Mouse (Mus musculus) lung, embryonic 14.5 days (tissue): ENCODE results near the gene Nab2. TPM values are rescaled to one million over a fixed set of nuclear protein-coding genes. Genes with fewer than 3 reads are reported as not detected.

ENCODE experiments used
- ATAC-seq: fragments of 200-750 bp; cut with Nextera tagmentation; 2 replicates; pipeline ENCODE4 v1.8.0; 2017; ENCODE audit warnings: mild to moderate bottlenecking, moderate TSS enrichment, moderate library complexity; ENCODE audit not compliant: insufficient read depth
- DNase-seq: peaks from one replicate; pipeline ENCODE4 v3.0.0-alpha.2; 2015
- H3K27ac ChIP-seq: fragments of 300-500 bp; sonication (generic); 2 replicates; pipeline ENCODE4 v1.5.1; 2014; ENCODE audit warnings: low read depth, mild to moderate bottlenecking, moderate library complexity
- H3K27me3 ChIP-seq: fragments of 300-500 bp; sonication (generic); 2 replicates; pipeline ENCODE4 v1.6.1; 2014; ENCODE audit warnings: low read length, control low read depth; ENCODE audit not compliant: insufficient read depth
- H3K36me3 ChIP-seq: fragments of 300-500 bp; sonication (generic); 2 replicates; pipeline ENCODE4 v1.6.1; 2014; ENCODE audit warnings: control low read depth; ENCODE audit not compliant: insufficient read depth
- H3K4me1 ChIP-seq: fragments of 300-500 bp; sonication (generic); 2 replicates; pipeline ENCODE4 v1.6.1; 2014; ENCODE audit warnings: antibody characterized with exemption, control low read depth; ENCODE audit not compliant: insufficient read depth
- H3K4me2 ChIP-seq: fragments of 300-500 bp; sonication (generic); 2 replicates; pipeline ENCODE4 v1.6.1; 2014; ENCODE audit warnings: mild to moderate bottlenecking
- H3K4me3 ChIP-seq: fragments of 300-500 bp; sonication (generic); 2 replicates; pipeline ENCODE4 v1.5.1; 2014; ENCODE audit warnings: low read depth, low read length
- H3K9ac ChIP-seq: fragments of 300-500 bp; sonication (generic); 2 replicates; pipeline ENCODE4 v1.6.1; 2014
- H3K9me3 ChIP-seq: fragments of 300-500 bp; sonication (generic); 2 replicates; pipeline ENCODE4 v1.6.1; 2016; ENCODE audit warnings: low read depth, low read length, control low read depth
- CTCF ChIP-seq: IDR thresholded peaks from 2 replicates; pipeline ENCODE4 v1.5.1; 2016; ENCODE audit warnings: antibody characterized with exemption, low read depth
- WGBS: fragments of 180-500 bp; shearing (Covaris S2); extraction: QIAGEN DNeasy Blood & Tissue Kit; methylation state at CpG from one replicate; pipeline ENCODE4 v1.1.7; 2014; 5-methylcytosine and 5-hydroxymethylcytosine counted together
- polyA plus RNA-seq: library from polyadenylated mRNA; unstranded; fragments of >200 nt; fragmentation: Nextera tagmentation; extraction: Ambion mirVana; gene quantifications from 2 replicates; pipeline ENCODE4 v1.2.1, GENCODE M21; 2014

Gene Nab2
- polyA plus RNA-seq, 1 experiment from 2014 or later, result 13.5 TPM

DNA sequence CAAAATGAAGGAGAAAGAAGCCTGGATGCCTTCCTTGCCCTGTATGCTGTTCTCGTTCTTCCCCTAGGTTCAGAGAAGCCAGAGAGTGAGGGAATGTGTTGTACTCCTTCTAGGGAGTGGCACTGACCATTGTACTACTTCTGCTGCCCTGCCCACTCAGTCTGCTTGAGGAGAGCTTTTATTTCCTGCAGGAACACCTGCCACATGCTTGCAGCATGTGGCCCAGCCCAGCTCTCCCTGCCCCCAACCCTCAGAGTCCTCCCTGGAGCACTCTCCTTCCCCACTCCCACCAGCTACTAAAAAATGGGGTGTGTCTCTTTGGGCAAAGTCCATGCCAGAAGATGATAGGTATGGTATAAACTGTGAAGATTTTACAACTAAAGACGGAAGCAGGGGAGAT is 35.9 kb upstream of the Nab2 start:
- ATAC-seq, result no peak
- H3K9ac ChIP-seq, result no peak overlapping the region
- DNase-seq, result no peak
- H3K4me1 ChIP-seq, result no peaks in the 10 kb centered on the region
- no peak for TF ChIP-seq CTCF
- H3K36me3 ChIP-seq, result no peaks in the 10 kb centered on the region; the same call in 1 of the 2 replicates
- no peak overlapping the region for H3K4me3 ChIP-seq
- 45% methylated on average over 2 of the region's 2 CpGs for WGBS
- H3K9me3 ChIP-seq, result no peaks in the 10 kb centered on the region
- H3K27me3 ChIP-seq, result no peaks in the 10 kb centered on the region
- H3K27ac ChIP-seq, result no peak overlapping the region
- H3K4me2 ChIP-seq, result no peak overlapping the region

GRCm38 (mm10) chr10:127703299-127703698 is 34.9 kb upstream of the Nab2 start:
- DNase-seq (peak; percentile 67), ATAC-seq (no peak)
- H3K27me3 ChIP-seq, result no peaks in the 10 kb centered on the region
- 40% methylated on average over 4 of the region's 4 CpGs for WGBS
- no peak for TF ChIP-seq CTCF
- H3K9me3 ChIP-seq, result no peaks in the 10 kb centered on the region
- H3K4me2 ChIP-seq, result no peak overlapping the region
- no peak overlapping the region for H3K4me3 ChIP-seq
- H3K36me3 ChIP-seq, result peaks cover 9% of the 10 kb centered on the region
- H3K4me1 ChIP-seq, result no peaks in the 10 kb centered on the region
- H3K9ac ChIP-seq, result no peak overlapping the region
- no peak overlapping the region for H3K27ac ChIP-seq

DNA sequence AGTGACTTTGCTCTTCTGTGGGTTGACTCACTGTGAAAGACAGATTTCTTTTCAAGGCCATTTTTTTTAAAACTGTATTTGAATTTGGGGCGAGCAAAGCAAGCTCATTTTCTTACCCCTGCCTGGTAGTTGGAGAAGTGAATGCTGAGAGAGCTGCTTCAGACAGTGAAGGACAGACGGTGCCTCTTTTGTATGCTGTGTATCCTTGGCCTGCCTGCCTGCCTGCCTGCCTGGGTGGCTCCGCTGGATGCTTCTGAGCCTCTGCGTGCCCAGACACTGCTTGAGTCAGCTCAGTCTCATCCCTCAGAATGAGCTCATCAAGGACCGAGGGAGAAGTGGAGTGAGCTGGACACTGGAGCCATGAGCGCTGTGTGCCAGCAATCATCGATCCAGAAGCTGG is 30.6 kb upstream of the Nab2 start:
- Histone ChIP-seq H3K4me3 (no peak overlapping the region), H3K27me3 (no peaks in the 10 kb centered on the region), H3K27ac (no peak overlapping the region), H3K4me2 (no peak overlapping the region), H3K9ac (no peak overlapping the region), H3K36me3 (peaks cover 45% of the 10 kb centered on the region), H3K9me3 (no peaks in the 10 kb centered on the region), H3K4me1 (no peaks in the 10 kb centered on the region)
- ATAC-seq (no peak), DNase-seq (no peak)
- WGBS, result 92% methylated on average over 7 of the region's 7 CpGs
- TF ChIP-seq CTCF, result no peak

DNA sequence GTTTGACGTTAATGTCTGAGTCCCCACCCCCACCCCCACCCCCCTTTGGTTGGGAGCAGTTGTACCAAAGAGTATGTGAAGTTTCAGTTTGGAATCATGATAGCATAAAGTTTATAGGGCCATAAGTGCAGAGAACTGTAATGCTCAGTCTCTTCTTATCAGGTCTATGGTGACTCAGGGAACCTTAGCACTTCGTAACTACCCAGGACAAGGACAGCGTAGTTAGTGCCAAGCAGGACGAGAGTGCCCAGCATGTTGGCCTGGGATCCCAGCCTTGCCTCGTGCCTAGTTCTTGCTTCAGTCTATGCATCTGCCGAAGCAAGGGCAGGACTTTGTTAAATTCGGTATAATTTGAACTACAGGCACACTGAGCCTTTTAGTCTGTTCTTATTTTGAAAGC is 27.4 kb upstream of the Nab2 start:
- no peak for TF ChIP-seq CTCF
- ATAC-seq (no peak), DNase-seq (no peak)
- Histone ChIP-seq H3K4me1 (no peaks in the 10 kb centered on the region), H3K27ac (no peak overlapping the region), H3K27me3 (no peaks in the 10 kb centered on the region), H3K36me3 (peaks cover 70% of the 10 kb centered on the region), H3K9me3 (no peaks in the 10 kb centered on the region), H3K9ac (no peak overlapping the region), H3K4me2 (no peak overlapping the region), H3K4me3 (no peak overlapping the region)
- WGBS, result 88% methylated on average over 7 of the region's 7 CpGs

DNA sequence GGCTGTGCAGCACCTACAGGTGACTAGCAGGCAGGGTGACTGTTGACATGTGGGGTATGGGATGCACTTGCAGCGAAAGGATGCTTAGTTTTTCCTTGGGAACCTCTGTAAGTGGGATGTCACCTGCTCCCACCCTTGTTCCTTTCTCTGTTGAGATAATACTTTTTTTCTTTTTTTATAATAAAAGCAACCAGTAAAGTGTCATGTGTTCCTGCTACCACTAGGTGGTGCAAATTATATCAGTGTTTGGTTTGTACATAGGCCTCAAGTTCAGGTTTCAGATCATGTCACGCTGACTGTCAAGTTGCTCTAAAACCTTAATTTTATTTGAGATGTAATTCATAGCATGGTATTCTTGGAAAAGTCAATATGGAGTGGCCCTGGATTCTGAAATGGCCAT is 26.3 kb upstream of the Nab2 start:
- peak; percentile 80 for TF ChIP-seq CTCF

DNA sequence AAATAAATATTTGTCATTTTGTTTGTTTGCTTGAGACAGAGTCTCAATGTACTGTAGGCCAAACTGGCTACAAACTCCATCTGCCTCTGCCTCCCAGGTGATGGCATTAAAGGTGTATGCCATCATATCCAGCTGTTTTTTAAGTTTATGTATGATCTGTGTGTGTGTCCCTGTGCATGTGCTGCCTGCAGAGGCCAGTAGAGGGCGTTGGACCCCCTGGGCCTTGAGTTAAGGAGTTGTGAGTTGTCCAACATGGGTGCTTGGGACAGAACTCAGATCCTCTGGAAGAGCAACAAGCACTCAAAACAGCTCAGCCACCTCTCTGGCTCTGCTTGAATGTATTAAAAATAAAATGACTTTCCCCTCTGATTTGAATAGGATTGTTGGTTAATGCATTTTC is 22.7 kb upstream of the Nab2 start:
- H3K4me1 ChIP-seq, result no peaks in the 10 kb centered on the region
- no peaks in the 10 kb centered on the region for H3K9me3 ChIP-seq
- H3K9ac ChIP-seq, result no peak overlapping the region
- H3K27me3 ChIP-seq, result no peaks in the 10 kb centered on the region
- 15% methylated on average over 1 of the region's 1 CpGs for WGBS
- ATAC-seq (no peak), DNase-seq (no peak)
- no peak overlapping the region for H3K4me3 ChIP-seq
- H3K4me2 ChIP-seq, result no peak overlapping the region
- peak; percentile 39 for TF ChIP-seq CTCF
- no peak overlapping the region for H3K27ac ChIP-seq
- H3K36me3 ChIP-seq, result peaks cover 53% of the 10 kb centered on the region

More for the DNA sequence above, 26.3 kb upstream of the Nab2 start:
- no peak overlapping the region for H3K27ac ChIP-seq
- ATAC-seq, result peak; percentile 41; the same call in 1 of the 2 replicates
- no peak overlapping the region for H3K4me2 ChIP-seq
- H3K9me3 ChIP-seq, result no peaks in the 10 kb centered on the region
- H3K4me1 ChIP-seq, result no peaks in the 10 kb centered on the region
- H3K36me3 ChIP-seq, result peaks cover 76% of the 10 kb centered on the region
- WGBS, result 43% methylated on average over 2 of the region's 2 CpGs
- no peak overlapping the region for H3K4me3 ChIP-seq
- peak; percentile 76 for DNase-seq
- no peaks in the 10 kb centered on the region for H3K27me3 ChIP-seq
- H3K9ac ChIP-seq, result no peak overlapping the region

DNA sequence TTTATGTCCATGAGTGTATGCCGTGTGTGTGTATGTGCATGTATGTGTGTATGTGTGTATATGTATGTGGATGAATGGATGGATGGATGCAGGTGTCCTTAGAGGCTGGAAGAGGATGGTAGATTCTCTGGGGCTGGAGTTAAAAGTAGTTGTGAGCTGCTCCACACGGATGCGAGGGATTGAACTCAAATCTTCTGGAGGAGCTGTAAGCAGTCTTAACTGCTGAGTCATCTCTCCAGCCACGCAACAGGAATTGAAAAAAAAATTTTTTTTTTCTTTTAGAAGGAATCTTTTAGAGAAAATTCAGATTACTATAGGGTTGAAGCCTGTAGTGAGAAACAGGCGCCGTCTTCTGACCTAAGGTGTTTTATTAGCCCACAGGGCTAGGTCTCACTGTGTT is 14.5 kb upstream of the Nab2 start:
- Histone ChIP-seq H3K4me3 (no peak overlapping the region), H3K9me3 (no peaks in the 10 kb centered on the region), H3K36me3 (no peaks in the 10 kb centered on the region), H3K4me1 (no peaks in the 10 kb centered on the region), H3K4me2 (no peak overlapping the region), H3K27ac (no peak overlapping the region), H3K27me3 (no peaks in the 10 kb centered on the region), H3K9ac (no peak overlapping the region)
- ATAC-seq, result no peak
- 81% methylated on average over 6 of the region's 6 CpGs for WGBS
- TF ChIP-seq CTCF, result no peak
- no peak for DNase-seq

DNA sequence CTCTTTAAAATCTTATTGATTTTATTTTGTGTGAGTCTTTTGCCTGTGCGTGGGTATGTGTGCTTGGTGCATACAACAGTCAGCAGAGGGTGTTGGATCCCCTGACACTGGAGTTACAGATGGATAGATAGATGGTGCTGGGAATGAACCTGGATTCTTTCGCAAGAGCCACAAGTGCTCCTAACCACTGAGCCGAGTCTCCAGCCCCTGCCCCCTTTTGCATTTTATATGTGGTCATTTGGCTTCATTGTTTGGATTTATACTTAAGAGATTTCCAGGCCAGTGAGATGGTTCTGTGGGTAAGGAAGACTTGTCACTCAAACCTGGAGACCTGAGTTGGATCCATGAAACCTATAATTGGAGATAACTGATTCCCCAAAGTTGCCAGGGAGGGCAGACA is 11.5 kb upstream of the Nab2 start:
- Histone ChIP-seq H3K4me1 (no peaks in the 10 kb centered on the region), H3K27me3 (no peaks in the 10 kb centered on the region), H3K4me2 (no peak overlapping the region), H3K9ac (no peak overlapping the region), H3K4me3 (no peak overlapping the region), H3K27ac (no peak overlapping the region), H3K9me3 (no peaks in the 10 kb centered on the region), H3K36me3 (no peaks in the 10 kb centered on the region)
- WGBS, result 75% methylated on average over 3 of the region's 3 CpGs
- no peak for TF ChIP-seq CTCF
- ATAC-seq, result no peak
- no peak for DNase-seq
